Mouse (Mus musculus): ENCODE data around the gene Atp13a3. TPM values are rescaled to one million over a fixed set of nuclear protein-coding genes. Genes with fewer than 3 reads are reported as not detected.

Gene Atp13a3
- polyA plus RNA-seq, 1 experiment from 2014 or later = 84.9 TPM

- in situ Hi-C loops (cut with MboI; ENCODE audit: low pct_unique_long_range_greater_than_20kb) = no loop called here
- CTCF ChIA-PET = interaction anchor here (1.3 kb wide), 1 partner anchor 28 kb away, joined by 5 read pairs; no protein-coding TSS in a partner anchor
- TF ChIP-seq CTCF (IDR thresholded peaks at IDR 0.05) = no peak
- POLR2A ChIA-PET = interaction anchor here (0.6 kb wide), 1 partner anchor 80 kb away, joined by 3 read pairs; no protein-coding TSS in a partner anchor
- DNase-seq (ENCODE audit: low read depth, low spot score) (no peak), ATAC-seq (no peak)
- no peaks in the 10 kb centered on the region for H3K27me3 ChIP-seq
Measured at GRCm38 (mm10) chr16:30436276-30436675, 30.5 kb upstream of the Atp13a3 start.

GRCm38 (mm10) chr16:30435393-30435792 is 29.6 kb upstream of the Atp13a3 start:
- ChIA-PET POLR2A (no interaction called here), CTCF (interaction anchor here (1.3 kb wide), 1 partner anchor 27 kb away, joined by 5 read pairs; no protein-coding TSS in a partner anchor)
- no peaks in the 10 kb centered on the region for H3K27me3 ChIP-seq
- no peak for TF ChIP-seq CTCF (IDR thresholded peaks at IDR 0.05)
- no peak for ATAC-seq
- in situ Hi-C loops (cut with MboI; ENCODE audit: low pct_unique_long_range_greater_than_20kb) = no loop called here
- no peak for DNase-seq (ENCODE audit: low read depth, low spot score)

DNA sequence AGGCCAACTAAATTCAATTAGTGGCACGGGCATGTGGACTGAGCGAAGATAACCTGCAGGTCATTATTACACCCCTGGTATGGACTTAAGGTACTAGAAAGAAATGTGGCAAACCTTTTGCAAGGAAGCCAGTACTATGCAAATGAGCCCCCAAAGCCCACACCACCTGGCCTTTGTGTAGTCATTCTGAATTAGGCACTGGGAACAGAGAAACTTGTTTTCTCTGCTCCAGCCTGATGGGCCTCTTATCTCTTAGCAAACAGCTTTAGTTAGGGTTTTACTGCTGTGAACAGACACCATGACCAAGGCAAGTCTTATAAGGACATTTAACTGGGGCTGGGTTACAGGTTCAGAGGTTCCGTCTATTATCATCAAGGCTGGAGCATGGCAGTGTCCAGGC is 27.4 kb upstream of the Atp13a3 start:
- TF ChIP-seq CTCF (IDR thresholded peaks at IDR 0.05) = no peak
- no peaks in the 10 kb centered on the region for H3K27me3 ChIP-seq
- in situ Hi-C loops (cut with MboI; ENCODE audit: low pct_unique_long_range_greater_than_20kb) = no loop called here
- no peak for ATAC-seq
- ChIA-PET CTCF (no interaction called here), POLR2A (no interaction called here)
- DNase-seq (ENCODE audit: low read depth, low spot score) = no peak

DNA sequence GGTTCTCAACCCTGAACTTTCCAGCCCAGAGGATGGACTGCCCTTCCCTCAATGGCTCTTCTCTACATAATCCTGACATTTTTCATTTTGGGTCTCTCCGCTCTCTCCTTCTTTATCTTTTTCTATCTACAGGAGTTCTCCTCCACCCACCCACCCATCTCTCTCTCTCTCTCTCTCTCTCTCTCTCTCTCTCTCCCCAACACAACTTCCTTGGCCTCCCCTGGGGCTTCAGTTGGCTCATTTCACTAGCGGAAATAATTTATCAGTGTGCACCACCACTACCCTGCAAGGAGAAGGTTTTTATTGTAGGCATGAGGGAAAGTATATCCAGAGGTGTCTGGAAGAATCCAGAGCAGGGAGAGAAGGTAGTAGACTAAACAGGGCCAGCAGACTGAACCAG is 26.3 kb upstream of the Atp13a3 start:
- DNase-seq (ENCODE audit: low read depth, low spot score) = no peak
- POLR2A ChIA-PET = no interaction called here
- in situ Hi-C loops (cut with MboI; ENCODE audit: low pct_unique_long_range_greater_than_20kb) = no loop called here
- no peak for TF ChIP-seq CTCF (IDR thresholded peaks at IDR 0.05)
- no peak for ATAC-seq
- no peaks in the 10 kb centered on the region for H3K27me3 ChIP-seq
- CTCF ChIA-PET = no interaction called here

- in situ Hi-C loops (cut with MboI; ENCODE audit: low pct_unique_long_range_greater_than_20kb) = no loop called here
- ATAC-seq = no peak
- DNase-seq (ENCODE audit: low read depth, low spot score) = no peak
- no peaks in the 10 kb centered on the region for H3K27me3 ChIP-seq
- ChIA-PET CTCF (no interaction called here), POLR2A (no interaction called here)
- TF ChIP-seq CTCF (IDR thresholded peaks at IDR 0.05) = no peak
Measured at GRCm38 (mm10) chr16:30430512-30431088, 24.8 kb upstream of the Atp13a3 start.

DNA sequence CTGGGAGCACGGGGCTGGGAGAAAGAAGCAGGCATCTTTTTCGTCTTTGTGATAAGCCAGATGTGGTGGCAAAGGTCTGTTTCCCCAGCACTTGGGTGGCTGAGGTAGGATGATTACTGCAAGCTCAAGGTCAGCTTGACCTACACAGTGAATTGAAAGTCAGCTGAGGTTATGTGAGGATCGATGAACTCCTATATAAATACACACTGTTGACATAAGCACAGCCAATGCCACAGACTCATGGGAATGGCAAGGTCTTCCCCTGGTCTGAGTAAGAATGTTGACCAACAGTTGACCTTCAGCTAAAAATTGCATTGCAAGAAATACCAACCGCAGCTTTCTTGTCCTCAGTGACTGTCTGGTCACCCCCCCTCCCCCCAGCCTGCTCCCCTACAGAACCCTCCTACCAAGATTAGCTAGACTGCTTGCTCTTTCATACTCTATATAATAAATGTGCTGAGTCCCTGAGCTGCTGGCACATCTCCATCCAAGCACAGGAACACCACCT is 23.0 kb upstream of the Atp13a3 start:
- DNase-seq (ENCODE audit: low read depth, low spot score) (no peak), ATAC-seq (no peak)
- POLR2A ChIA-PET = no interaction called here
- CTCF ChIA-PET = interaction anchor here (1.7 kb wide), 1 partner anchor 9 kb away, joined by 4 read pairs; no protein-coding TSS in a partner anchor
- H3K27me3 ChIP-seq = no peaks in the 10 kb centered on the region
- in situ Hi-C loops (cut with MboI; ENCODE audit: low pct_unique_long_range_greater_than_20kb) = no loop called here
- no peak for TF ChIP-seq CTCF (IDR thresholded peaks at IDR 0.05)

GRCm38 (mm10) chr16:30427466-30427865 is 21.7 kb upstream of the Atp13a3 start:
- DNase-seq (ENCODE audit: low read depth, low spot score) (no peak), ATAC-seq (no peak)
- TF ChIP-seq CTCF (IDR thresholded peaks at IDR 0.05) = no peak
- H3K27me3 ChIP-seq = no peaks in the 10 kb centered on the region
- in situ Hi-C loops (cut with MboI; ENCODE audit: low pct_unique_long_range_greater_than_20kb) = no loop called here
- ChIA-PET POLR2A (no interaction called here), CTCF (interaction anchor here (1.7 kb wide), 1 partner anchor 10 kb away, joined by 4 read pairs; no protein-coding TSS in a partner anchor)

DNA sequence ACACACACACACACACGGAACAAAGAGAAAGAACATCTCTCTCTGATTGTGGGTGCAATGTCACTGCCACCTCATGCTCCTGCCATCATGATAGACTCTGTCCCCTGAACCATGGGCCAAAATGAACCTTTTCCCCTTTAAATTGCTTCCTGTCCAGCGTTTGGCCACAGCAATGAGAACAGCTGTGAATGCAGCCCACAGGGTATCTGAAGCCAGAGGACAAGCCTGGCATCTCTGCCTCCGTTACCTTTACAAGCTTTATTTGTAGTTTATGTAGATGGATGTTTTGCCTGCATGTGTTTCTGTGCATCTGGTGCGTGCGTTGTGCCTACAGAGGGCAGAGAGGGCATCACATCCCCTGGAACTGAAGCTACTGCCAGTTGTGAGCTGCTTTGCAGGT is 21.2 kb upstream of the Atp13a3 start:
- POLR2A ChIA-PET = no interaction called here

GRCm38 (mm10) chr16:30425980-30426379 is 20.2 kb upstream of the Atp13a3 start:
- H3K27me3 ChIP-seq = no peaks in the 10 kb centered on the region
- POLR2A ChIA-PET = no interaction called here
- no peak for TF ChIP-seq CTCF (IDR thresholded peaks at IDR 0.05)
- in situ Hi-C loops (cut with MboI; ENCODE audit: low pct_unique_long_range_greater_than_20kb) = no loop called here
- no peak for ATAC-seq
- CTCF ChIA-PET = no interaction called here
- DNase-seq (ENCODE audit: low read depth, low spot score) = no peak

More for the DNA sequence above, 21.2 kb upstream of the Atp13a3 start:
- TF ChIP-seq CTCF (IDR thresholded peaks at IDR 0.05) = no peak
- DNase-seq (ENCODE audit: low read depth, low spot score) = no peak
- no peak for ATAC-seq
- CTCF ChIA-PET = interaction anchor here (1.7 kb wide), 1 partner anchor 11 kb away, joined by 4 read pairs; no protein-coding TSS in a partner anchor
- in situ Hi-C loops (cut with MboI; ENCODE audit: low pct_unique_long_range_greater_than_20kb) = no loop called here
- no peaks in the 10 kb centered on the region for H3K27me3 ChIP-seq

GRCm38 (mm10) chr16:30424053-30424452 is 18.3 kb upstream of the Atp13a3 start:
- in situ Hi-C loops (cut with MboI; ENCODE audit: low pct_unique_long_range_greater_than_20kb) = no loop called here
- no peak for TF ChIP-seq CTCF (IDR thresholded peaks at IDR 0.05)
- POLR2A ChIA-PET = no interaction called here
- H3K27me3 ChIP-seq = no peaks in the 10 kb centered on the region
- ATAC-seq = no peak
- CTCF ChIA-PET = no interaction called here
- no peak for DNase-seq (ENCODE audit: low read depth, low spot score)

DNA sequence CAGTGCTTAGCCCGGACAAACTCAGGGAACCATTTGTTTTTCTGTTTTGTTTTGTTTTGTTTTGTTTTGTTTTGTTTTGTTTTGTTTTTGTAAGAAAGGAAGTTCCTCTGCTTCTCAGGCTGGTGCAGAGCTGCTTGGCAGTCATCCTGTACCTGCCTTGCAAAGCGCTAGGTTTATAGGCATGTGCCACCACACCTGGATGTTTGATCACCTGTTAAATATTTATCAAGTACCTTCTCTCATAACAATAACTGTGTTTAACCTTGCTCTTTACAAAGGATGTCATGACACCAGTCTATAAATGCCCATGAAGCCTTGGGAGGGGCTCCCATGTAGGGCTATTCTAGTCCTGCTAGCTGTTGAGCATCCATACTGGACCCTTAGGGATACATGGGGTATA is 10.9 kb upstream of the Atp13a3 start:
- in situ Hi-C loops (cut with MboI; ENCODE audit: low pct_unique_long_range_greater_than_20kb) = no loop called here
- POLR2A ChIA-PET = no interaction called here
- H3K27me3 ChIP-seq = no peaks in the 10 kb centered on the region
- DNase-seq (ENCODE audit: low read depth, low spot score) = no peak
- ATAC-seq = no peak
- CTCF ChIA-PET = interaction anchor here (1.0 to 1.2 kb wide), 2 partner anchors 9 to 31 kb away, joined by 3 to 4 read pairs; no protein-coding TSS in a partner anchor
- no peak for TF ChIP-seq CTCF (IDR thresholded peaks at IDR 0.05)

All from Patski (cell line).